Mouse (Mus musculus): ENCODE data around the gene Cers4.

Gene Cers4

GRCm38 (mm10) chr8:4492851-4493685, at the start of gene Cers4:
Cers4 (plus strand) TSS chr8:4493026.
- peak; percentile 85 for DNase-seq (ENCODE audit: low spot score)

- DNase-seq (ENCODE audit: low spot score): no peak
Measured at GRCm38 (mm10) chr8:4458165-4458564, 34.7 kb upstream of the Cers4 start.

- no peak for DNase-seq (ENCODE audit: low spot score)
Measured at GRCm38 (mm10) chr8:4463061-4463460, 29.8 kb upstream of the Cers4 start.

GRCm38 (mm10) chr8:4474419-4475187, 18.2 kb upstream of the Cers4 start:
- DNase-seq (ENCODE audit: low spot score): no peak

GRCm38 (mm10) chr8:4481154-4481553, 11.7 kb upstream of the Cers4 start:
- DNase-seq (ENCODE audit: low spot score): no peak

- no peak for DNase-seq (ENCODE audit: low spot score)
Measured at GRCm38 (mm10) chr8:4481586-4481985, 11.2 kb upstream of the Cers4 start.

- no peak for DNase-seq (ENCODE audit: low spot score)
Measured at GRCm38 (mm10) chr8:4482501-4482900, 10.3 kb upstream of the Cers4 start.

GRCm38 (mm10) chr8:4483330-4483729, 9.5 kb upstream of the Cers4 start:
- DNase-seq (ENCODE audit: low spot score): no peak

- peak; percentile 68 for DNase-seq (ENCODE audit: low spot score)
Measured at GRCm38 (mm10) chr8:4493686-4494440, 1.0 kb downstream of the Cers4 start.

- no peak for DNase-seq (ENCODE audit: low spot score)
Measured at GRCm38 (mm10) chr8:4495976-4496375, 3.1 kb downstream of the Cers4 start.

- no peak for DNase-seq (ENCODE audit: low spot score)
Measured at GRCm38 (mm10) chr8:4497610-4498009, 4.8 kb downstream of the Cers4 start.

GRCm38 (mm10) chr8:4505364-4505763, 12.5 kb downstream of the Cers4 start:
- no peak for DNase-seq (ENCODE audit: low spot score)

GRCm38 (mm10) chr8:4507527-4507926, 14.7 kb downstream of the Cers4 start:
- DNase-seq (ENCODE audit: low spot score): no peak

GRCm38 (mm10) chr8:4510824-4511223, 18.0 kb downstream of the Cers4 start:
- no peak for DNase-seq (ENCODE audit: low spot score)

GRCm38 (mm10) chr8:4511429-4512115, 18.7 kb downstream of the Cers4 start:
- no peak for DNase-seq (ENCODE audit: low spot score)

- DNase-seq (ENCODE audit: low spot score): no peak
Measured at GRCm38 (mm10) chr8:4512116-4512495, 19.3 kb downstream of the Cers4 start.

- DNase-seq (ENCODE audit: low spot score): no peak
Measured at GRCm38 (mm10) chr8:4516162-4516561, 23.3 kb downstream of the Cers4 start.

- no peak for DNase-seq (ENCODE audit: low spot score)
Measured at GRCm38 (mm10) chr8:4521472-4521871, 28.6 kb downstream of the Cers4 start.

GRCm38 (mm10) chr8:4523525-4523924, 30.7 kb downstream of the Cers4 start:
- DNase-seq (ENCODE audit: low spot score): no peak

Measured in layer of hippocampus, adult 11-12 months (tissue).